Mouse (Mus musculus): ENCODE data around the gene Exoc3l.

Exoc3l gene

GRCm38 (mm10) chr8:105290554-105291314 lies 5.2 kb downstream of the Exoc3l start:
- DNase-seq, result peak; percentile 92

- no peak for DNase-seq
Observed at GRCm38 (mm10) chr8:105289805-105290460, 6.0 kb downstream of the Exoc3l start, which contains the start of gene 4931428F04Rik. Gene 4931428F04Rik (minus strand): TSS chr8:105289864.

- DNase-seq, result peak; percentile 90
Observed at GRCm38 (mm10) chr8:105288958-105289732, 6.8 kb downstream of the Exoc3l start.

- DNase-seq, result no peak
Observed at GRCm38 (mm10) chr8:105288231-105288630, 7.7 kb downstream of the Exoc3l start.

- no peak for DNase-seq
Observed at GRCm38 (mm10) chr8:105286907-105287306, 9.0 kb downstream of the Exoc3l start.

- DNase-seq, result no peak
Observed at GRCm38 (mm10) chr8:105285514-105285913, 10.4 kb downstream of the Exoc3l start.

GRCm38 (mm10) chr8:105283074-105283473 lies 12.8 kb downstream of the Exoc3l start:
- peak; percentile 51 for DNase-seq

- DNase-seq, result no peak
Observed at GRCm38 (mm10) chr8:105282239-105282638, 13.7 kb downstream of the Exoc3l start.

- DNase-seq, result no peak
Observed at GRCm38 (mm10) chr8:105281821-105282220, 14.1 kb downstream of the Exoc3l start.

- no peak for DNase-seq
Observed at GRCm38 (mm10) chr8:105280567-105280966, 15.3 kb downstream of the Exoc3l start.

- peak; percentile 90 for DNase-seq
Observed at GRCm38 (mm10) chr8:105278911-105279334, 17.0 kb downstream of the Exoc3l start.

- peak; percentile 54 for DNase-seq
Observed at GRCm38 (mm10) chr8:105276292-105277120, 19.4 kb downstream of the Exoc3l start.

GRCm38 (mm10) chr8:105275840-105276239 lies 20.1 kb downstream of the Exoc3l start, which contains the start of gene Nol3:
Gene Nol3 (plus strand): TSS chr8:105276140.
- no peak for DNase-seq

- no peak for DNase-seq
Observed at GRCm38 (mm10) chr8:105275387-105275786, 20.5 kb downstream of the Exoc3l start.

GRCm38 (mm10) chr8:105270916-105271186 lies 25.1 kb downstream of the Exoc3l start:
- no peak for DNase-seq

- peak; percentile 8 for DNase-seq
Observed at GRCm38 (mm10) chr8:105270101-105270915, 25.6 kb downstream of the Exoc3l start.

GRCm38 (mm10) chr8:105269461-105269947 lies 26.4 kb downstream of the Exoc3l start, which contains the start of gene Hsf4:
Gene Hsf4 (plus strand): TSS chr8:105269801.
- peak; percentile 81 for DNase-seq

- no peak for DNase-seq
Observed at GRCm38 (mm10) chr8:105269075-105269458, 26.8 kb downstream of the Exoc3l start.

GRCm38 (mm10) chr8:105268342-105269074 lies 27.4 kb downstream of the Exoc3l start:
- peak; percentile 30 for DNase-seq

- no peak for DNase-seq
Observed at GRCm38 (mm10) chr8:105266775-105267174, 29.1 kb downstream of the Exoc3l start.

- peak; percentile 27 for DNase-seq
Observed at GRCm38 (mm10) chr8:105265128-105265527, 30.8 kb downstream of the Exoc3l start.
